Comparison of ENCODE assay signal across 10 mouse cellular contexts in genomic region chr10:92556526-92557422, GRCm38 (mm10).
A peak's percentile ranks its signal among the peaks of the same experiment; 100 is the strongest.
DNase-seq lines count a peak whose midpoint lies in the region; ATAC-seq and TF ChIP-seq lines count a peak whose summit lies in the region.
"Had no signal": no experiment of that assay in that cellular context is flagged by ENCODE, and none has a peak within 500 bp of the region (broad histone marks: within the 10 kb centered on the region; RNA-seq: fewer than 3 reads in every experiment).

No protein-coding gene starts in this region.

- whole genome bisulfite sequencing in lung, embryonic 14.5 days, result 13% methylated on average over 8 of the region's 8 CpGs
- 1% methylated on average over 8 of the region's 8 CpGs for WGBS in forebrain, embryonic 14.5 days
- WGBS in stomach, embryonic 16.5 days, result 11% methylated on average over 8 of the region's 8 CpGs

- no peaks in the 10 kb centered on the region for H3K9me3 ChIP-seq in lung, embryonic 14.5 days (ENCODE audit: low read depth, low read length)
- no peaks in the 10 kb centered on the region for H3K9me3 ChIP-seq in forebrain, embryonic 14.5 days (replicated peaks; ENCODE audit: control insufficient read depth, low read length)
- no peaks in the 10 kb centered on the region for H3K9me3 ChIP-seq in stomach, embryonic 16.5 days (replicated peaks; ENCODE audit: control insufficient read depth, low read length)
- H3K9me3 ChIP-seq: heart, embryonic 12.5 days had no signal

- no peak for TF ChIP-seq CTCF in lung, embryonic 14.5 days (IDR thresholded peaks at IDR 0.05; ENCODE audit: low read depth)

- H3K9ac ChIP-seq in lung, embryonic 14.5 days, result no peak overlapping the region
- H3K9ac ChIP-seq in forebrain, embryonic 14.5 days (ENCODE audit: low read length), result no peak overlapping the region
- H3K9ac ChIP-seq in stomach, embryonic 16.5 days (ENCODE audit: low read length), result no peak overlapping the region
- H3K9ac ChIP-seq: heart, embryonic 12.5 days had no signal

- peak overlapping the region; percentile 48 for H3K27ac ChIP-seq in lung, embryonic 14.5 days (ENCODE audit: low read depth)
- peak overlapping the region; percentile 71 for H3K27ac ChIP-seq in forebrain, embryonic 14.5 days (ENCODE audit: low read depth, low read length)
- H3K27ac ChIP-seq in stomach, embryonic 16.5 days (ENCODE audit: low read length), result peak overlapping the region; percentile 35; the same call in 1 of the 2 replicates
- H3K27ac ChIP-seq: left cerebral cortex, adult 2 months had no signal

- no peak overlapping the region for H3K4me3 ChIP-seq in lung, embryonic 14.5 days (ENCODE audit: low read depth, low read length)
- no peak overlapping the region for H3K4me3 ChIP-seq in forebrain, embryonic 14.5 days (ENCODE audit: low read depth, low read length)
- H3K4me3 ChIP-seq in stomach, embryonic 16.5 days (replicated peaks; ENCODE audit: low read length), result no peak overlapping the region; the same call in 1 of the 2 replicates
- H3K4me3 ChIP-seq: heart, embryonic 12.5 days; left cerebral cortex, adult 2 months had no signal

- H3K27me3 ChIP-seq in lung, embryonic 14.5 days (ENCODE audit: insufficient read depth, low read length), result no peaks in the 10 kb centered on the region
- H3K27me3 ChIP-seq in forebrain, embryonic 14.5 days (replicated peaks; ENCODE audit: control insufficient read depth, insufficient read depth, low read length), result no peaks in the 10 kb centered on the region
- H3K27me3 ChIP-seq in stomach, embryonic 16.5 days (ENCODE audit: control insufficient read depth, insufficient read depth, low read length), result no peaks in the 10 kb centered on the region
- H3K27me3 ChIP-seq: heart, embryonic 12.5 days had no signal

- DNase-seq in lung, embryonic 14.5 days, result peak; percentile 36
- no peak for DNase-seq in lung, postnatal 14 days
- DNase-seq in forebrain, embryonic 14.5 days (ENCODE audit: low spot score), result peak; percentile 91
- DNase-seq in mesoderm, embryonic 11.5 days (ENCODE audit: low read depth, low spot score), result peak; percentile 73
- no peak for DNase-seq in heart, postnatal 36 days
- no peak for DNase-seq in MN1 (ENCODE audit: low spot score)
- no peak for DNase-seq in testis, postnatal 14 days (ENCODE audit: low spot score)

- H3K36me3 ChIP-seq in lung, embryonic 14.5 days (ENCODE audit: insufficient read depth), result no peaks in the 10 kb centered on the region
- no peaks in the 10 kb centered on the region for H3K36me3 ChIP-seq in forebrain, embryonic 14.5 days (ENCODE audit: control insufficient read depth, insufficient read depth, low read length)
- H3K36me3 ChIP-seq in stomach, embryonic 16.5 days (ENCODE audit: control insufficient read depth, insufficient read depth, low read length), result no peaks in the 10 kb centered on the region
- H3K36me3 ChIP-seq: heart, embryonic 12.5 days had no signal

- intact Hi-C loops in heart, postnatal 36 days (cut with DNase I), result no loop called here

- H3K4me1 ChIP-seq in lung, embryonic 14.5 days (ENCODE audit: insufficient read depth), result no peaks in the 10 kb centered on the region
- H3K4me1 ChIP-seq in forebrain, embryonic 14.5 days (ENCODE audit: control insufficient read depth, insufficient read depth, low read length), result peaks cover 18% of the 10 kb centered on the region
- H3K4me1 ChIP-seq in stomach, embryonic 16.5 days (ENCODE audit: control insufficient read depth, insufficient read depth, low read length), result peaks cover 12% of the 10 kb centered on the region; the same call in 1 of the 2 replicates
- H3K4me1 ChIP-seq: heart, embryonic 12.5 days had no signal

- 0 out of 2 replicates have a peak overlapping the region, but pooled peaks have one; percentile 6 for H3K4me2 ChIP-seq in lung, embryonic 14.5 days
- peak overlapping the region; percentile 34 for H3K4me2 ChIP-seq in forebrain, embryonic 14.5 days (ENCODE audit: low read length)
- peak overlapping the region; percentile 22 for H3K4me2 ChIP-seq in stomach, embryonic 16.5 days (ENCODE audit: low read depth, low read length)
- H3K4me2 ChIP-seq: heart, embryonic 12.5 days had no signal

- peak; percentile 79 for ATAC-seq in lung, embryonic 14.5 days (ENCODE audit: insufficient read depth)
- ATAC-seq in forebrain, embryonic 14.5 days, result peak; percentile 81
- ATAC-seq in stomach, embryonic 16.5 days (ENCODE audit: insufficient read depth, low FRiP score), result peak; percentile 69

Comparison
In these comparisons a context has a peak if more than half of its experiments do, and no peak if none do; other contexts are left out.
1. DNase-seq: peak in lung, embryonic 14.5 days (single experiment), forebrain, embryonic 14.5 days (single experiment) and mesoderm, embryonic 11.5 days (single experiment); none in lung, postnatal 14 days (single experiment), heart, postnatal 36 days (0 of 2), MN1 (single experiment) and testis, postnatal 14 days (single experiment).
2. Peak in every context shown above with its lines, with median percentiles within 50 percentile points of each other: ATAC-seq, H3K27ac ChIP-seq and H3K4me2 ChIP-seq.